Mouse (Mus musculus) liver, adult 2 months (tissue): ENCODE measurements around the gene Zfp54. TPM values are rescaled to one million over a fixed set of nuclear protein-coding genes. Genes with fewer than 3 reads are reported as not detected.
"Not testable (repeated sequence)": the region's sequence is repeated elsewhere in the genome, so short reads cannot be mapped to it uniquely, and the experiment has no call there.

Experiments used
- DNase-seq: peaks from one replicate; pipeline ENCODE4 v3.0.0-alpha.2; 2011; ENCODE audit warnings: low read depth, low spot score; ENCODE audit errors: extremely low read depth
- H3K27ac ChIP-seq: fragments of 200-500 bp; replicated peaks from 2 replicates; pipeline ENCODE4 v1.5.1; 2012; ENCODE audit warnings: low read depth, mild to moderate bottlenecking, control low read depth, inconsistent platforms, low read length; ENCODE audit not compliant: insufficient read depth
- H3K27me3 ChIP-seq: fragments of 200-500 bp; 2 replicates; pipeline ENCODE4 v1.6.1; 2012; ENCODE audit warnings: mild to moderate bottlenecking, moderate library complexity, low read length, inconsistent platforms; ENCODE audit not compliant: control insufficient read depth, insufficient read depth
- H3K36me3 ChIP-seq: fragments of 200-500 bp; 2 replicates; pipeline ENCODE4 v1.6.1; 2012; ENCODE audit warnings: low read length, inconsistent platforms; ENCODE audit not compliant: control insufficient read depth, insufficient read depth
- H3K4me1 ChIP-seq: fragments of 200-500 bp; 2 replicates; pipeline ENCODE4 v1.6.1; 2011; ENCODE audit warnings: low read length; ENCODE audit not compliant: control insufficient read depth, insufficient read depth
- H3K4me3 ChIP-seq: fragments of 200-500 bp; 2 replicates; pipeline ENCODE4 v1.5.1; 2011; ENCODE audit warnings: low read depth, mild to moderate bottlenecking, control low read depth, low read length, moderate library complexity; ENCODE audit not compliant: insufficient read depth
- H3K79me2 ChIP-seq: fragments of 200-500 bp; 2 replicates; pipeline ENCODE4 v1.6.1; 2012; ENCODE audit warnings: inconsistent platforms, mild to moderate bottlenecking, low read length, moderate library complexity; ENCODE audit not compliant: control insufficient read depth, insufficient read depth
- H3K9ac ChIP-seq: fragments of 200-500 bp; 2 replicates; pipeline ENCODE4 v1.6.1; 2012; ENCODE audit warnings: low read depth, mild to moderate bottlenecking, control low read depth, inconsistent platforms, low read length
- CTCF ChIP-seq: fragments of 200-500 bp; IDR thresholded peaks from 2 replicates; pipeline ENCODE4 v1.5.1; 2011; ENCODE audit warnings: low read depth, low read length, control low read depth
- POLR2A ChIP-seq: fragments of 200-500 bp; IDR thresholded peaks from 2 replicates; pipeline ENCODE4 v1.6.1; 2011; ENCODE audit warnings: low read length, control low read depth; ENCODE audit not compliant: insufficient read depth; ENCODE audit errors: extremely low read depth
- WGBS: fragments of 180-500 bp; shearing (Covaris S2); methylation state at CpG from one replicate; pipeline ENCODE4 v1.1.7; 2018; 5-methylcytosine and 5-hydroxymethylcytosine counted together
- polyA plus RNA-seq: library from polyadenylated mRNA; depleted of rRNA; stranded (reverse); fragments of >200 nt; gene quantifications from 2 replicates; pipeline ENCODE4 v1.2.3, GENCODE M21; 2012; rRNA removed
- total RNA-seq: library from RNA; depleted of rRNA; stranded (reverse); fragments of >200 nt; gene quantifications from 2 replicates; pipeline ENCODE4 v1.2.3, GENCODE M21; 2014; rRNA removed

Zfp54 gene
- total RNA-seq = 2.1 and 2.8 TPM in 2 replicates
- polyA plus RNA-seq = 0.29 and 0.66 TPM in 2 replicates

- Histone ChIP-seq H3K27me3 (no peaks in the 10 kb centered on the region), H3K79me2 (no peaks in the 10 kb centered on the region; the same call in 1 of the 2 replicates), H3K9ac (peak within 1 kb of the TSS; percentile 73), H3K4me1 (no peaks in the 10 kb centered on the region), H3K36me3 (0 out of 2 replicates have a peak, but pooled peaks cover 2% of the 10 kb centered on the region), H3K27ac (peak within 1 kb of the TSS; percentile 78), H3K4me3 (peak within 1 kb of the TSS; percentile 65)
- under 1% methylated on average over 22 of the region's 22 CpGs for WGBS
- TF ChIP-seq POLR2A = 0 out of 2 replicates have a peak, but pooled peaks have one; percentile 22
- TF ChIP-seq CTCF = peak; percentile 66
- peak; percentile 81 for DNase-seq
Measured at GRCm38 (mm10) chr17:21422664-21423599, at the start of gene Zfp54. Gene Zfp54, plus strand, starts transcription at chr17:21423227.

- DNase-seq = no peak
- H3K4me1 ChIP-seq = no peaks in the 10 kb centered on the region
- H3K79me2 ChIP-seq = no peaks in the 10 kb centered on the region
- TF ChIP-seq POLR2A = no peak
- no peak for TF ChIP-seq CTCF
- 54% methylated on average over 1 of the region's 1 CpGs for WGBS
- no peak overlapping the region for H3K27ac ChIP-seq
- H3K27me3 ChIP-seq = no peaks in the 10 kb centered on the region
- no peaks in the 10 kb centered on the region for H3K36me3 ChIP-seq
- no peak overlapping the region for H3K9ac ChIP-seq
- no peak overlapping the region for H3K4me3 ChIP-seq
Measured at GRCm38 (mm10) chr17:21375311-21375710, 47.7 kb upstream of the Zfp54 start.

GRCm38 (mm10) chr17:21383391-21384056 lies 39.5 kb upstream of the Zfp54 start, which contains the start of gene Zfp677:
Gene Zfp677, plus strand, starts transcription at chr17:21383748.
- H3K27ac ChIP-seq = peak within 1 kb of the TSS; percentile 2; the same call in 1 of the 2 replicates
- no peaks in the 10 kb centered on the region for H3K36me3 ChIP-seq
- 4% methylated on average over 20 of the region's 20 CpGs for WGBS
- peak within 1 kb of the TSS; percentile 67 for H3K4me3 ChIP-seq
- DNase-seq = peak; percentile 60
- peak within 1 kb of the TSS; percentile 37 for H3K9ac ChIP-seq
- H3K79me2 ChIP-seq = no peaks in the 10 kb centered on the region
- no peaks in the 10 kb centered on the region for H3K4me1 ChIP-seq
- no peak for TF ChIP-seq POLR2A
- peak; percentile 18; the same call in 1 of the 2 replicates for TF ChIP-seq CTCF
- no peaks in the 10 kb centered on the region for H3K27me3 ChIP-seq

GRCm38 (mm10) chr17:21384057-21384411 lies 39.0 kb upstream of the Zfp54 start:
- Histone ChIP-seq H3K27me3 (no peaks in the 10 kb centered on the region), H3K27ac (peak overlapping the region; percentile 2; the same call in 1 of the 2 replicates), H3K9ac (peak overlapping the region; percentile 18; the same call in 1 of the 2 replicates), H3K4me3 (peak overlapping the region; percentile 67), H3K4me1 (no peaks in the 10 kb centered on the region), H3K79me2 (no peaks in the 10 kb centered on the region), H3K36me3 (no peaks in the 10 kb centered on the region)
- no peak for DNase-seq
- WGBS = 14% methylated on average over 8 of the region's 8 CpGs
- no peak for TF ChIP-seq POLR2A
- no peak for TF ChIP-seq CTCF

- 63% methylated on average over 9 of the region's 9 CpGs for WGBS
- H3K79me2 ChIP-seq, H3K36me3 ChIP-seq, H3K4me1 ChIP-seq, H3K9ac ChIP-seq, H3K27me3 ChIP-seq, H3K4me3 ChIP-seq, H3K27ac ChIP-seq: not testable (repeated sequence)
- DNase-seq = peak; percentile 83
Measured at GRCm38 (mm10) chr17:21438806-21439400, 15.9 kb downstream of the Zfp54 start.
